Mouse (Mus musculus) midbrain, postnatal 0 days (tissue): ENCODE data around the gene Mkks. TPM values are rescaled to one million over a fixed set of nuclear protein-coding genes. Genes with fewer than 3 reads are reported as not detected.
"Not testable (repeated sequence)": the region's sequence is repeated elsewhere in the genome, so short reads cannot be mapped to it uniquely, and the experiment has no call there.

ENCODE experiments used
- ATAC-seq: fragments of 200-750 bp; cut with Nextera tagmentation; 2 replicates; pipeline ENCODE4 v1.8.0; 2017; ENCODE audit warnings: moderate number of reproducible peaks, mild to moderate bottlenecking, moderate TSS enrichment, moderate library complexity; ENCODE audit not compliant: low FRiP score
- DNase-seq: peaks from one replicate; pipeline ENCODE4 v3.0.0-alpha.2; 2015; ENCODE audit warnings: low spot score
- H3K27ac ChIP-seq: fragments of 300-500 bp; sonication (generic); 2 replicates; pipeline ENCODE4 v1.5.1; 2014; ENCODE audit warnings: low read depth, mild to moderate bottlenecking, low read length, mixed read lengths
- H3K27me3 ChIP-seq: fragments of 300-500 bp; sonication (generic); 2 replicates; pipeline ENCODE4 v1.6.1; 2014; ENCODE audit warnings: low read length, control low read depth, mixed read lengths; ENCODE audit not compliant: insufficient read depth
- H3K36me3 ChIP-seq: fragments of 300-500 bp; sonication (generic); 2 replicates; pipeline ENCODE4 v1.6.1; 2014; ENCODE audit warnings: low read length, control low read depth, mixed read lengths; ENCODE audit not compliant: insufficient read depth
- H3K4me1 ChIP-seq: fragments of 300-500 bp; sonication (generic); 2 replicates; pipeline ENCODE4 v1.6.1; 2014; ENCODE audit warnings: mild to moderate bottlenecking, control low read depth, antibody characterized with exemption, low read length, mixed read lengths; ENCODE audit not compliant: insufficient read depth
- H3K4me2 ChIP-seq: fragments of 300-500 bp; sonication (generic); 2 replicates; pipeline ENCODE4 v1.6.1; 2014; ENCODE audit warnings: low read depth, mild to moderate bottlenecking, low read length, mixed read lengths; ENCODE audit not compliant: poor library complexity, severe bottlenecking
- H3K4me3 ChIP-seq: fragments of 300-500 bp; sonication (generic); 2 replicates; pipeline ENCODE4 v1.5.1; 2014; ENCODE audit warnings: low read depth, mild to moderate bottlenecking, low read length, moderate library complexity
- H3K9ac ChIP-seq: fragments of 300-500 bp; sonication (generic); replicated peaks from 2 replicates; pipeline ENCODE4 v1.6.1; 2014; ENCODE audit warnings: mild to moderate bottlenecking, low read length, moderate library complexity, mixed read lengths; ENCODE audit not compliant: poor library complexity, severe bottlenecking
- H3K9me3 ChIP-seq: fragments of 300-500 bp; sonication (generic); 2 replicates; pipeline ENCODE4 v1.6.1; 2016; ENCODE audit warnings: low read length, control low read depth
- CTCF ChIP-seq: IDR thresholded peaks from 2 replicates; pipeline ENCODE4 v1.5.1; 2016; ENCODE audit warnings: antibody characterized with exemption, mild to moderate bottlenecking
- WGBS: fragments of 180-500 bp; shearing (Covaris S2); extraction: QIAGEN DNeasy Blood & Tissue Kit; methylation state at CpG from one replicate; pipeline ENCODE4 v1.1.7; 2014; 5-methylcytosine and 5-hydroxymethylcytosine counted together
- polyA plus RNA-seq: library from polyadenylated mRNA; unstranded; fragments of >200 nt; fragmentation: Nextera tagmentation; extraction: Ambion mirVana; gene quantifications from 2 replicates; pipeline ENCODE4 v1.2.1, GENCODE M21; 2015
- total RNA-seq: library from RNA; depleted of rRNA; stranded (reverse); fragments of >200 nt; gene quantifications from 2 replicates; pipeline ENCODE4 v1.2.3, GENCODE M21; 2014

The Mkks gene
- total and polyA plus RNA-seq, 2 experiments from 2014 or later, result 6.4 to 6.9 TPM

GRCm38 (mm10) chr2:136896131-136896530 is 4.9 kb upstream of the Mkks start:
- DNase-seq, result peak; percentile 21
- Histone ChIP-seq H3K4me1 (no peaks in the 10 kb centered on the region), H3K4me2 (no peak overlapping the region), H3K36me3 (no peaks in the 10 kb centered on the region), H3K27me3 (no peaks in the 10 kb centered on the region), H3K9ac (no peak overlapping the region), H3K9me3 (no peaks in the 10 kb centered on the region), H3K27ac (no peak overlapping the region), H3K4me3 (no peak overlapping the region)
- ATAC-seq, result no peak
- TF ChIP-seq CTCF, result no peak
- WGBS, result 89% methylated on average over 2 of the region's 2 CpGs

- no peak overlapping the region for H3K27ac ChIP-seq
- 0 out of 2 replicates have a peak, but pooled peaks cover 4% of the 10 kb centered on the region for H3K4me1 ChIP-seq
- ATAC-seq (no peak), DNase-seq (no peak)
- H3K9ac ChIP-seq, result no peak overlapping the region
- no peak for TF ChIP-seq CTCF
- H3K4me3 ChIP-seq, result no peak overlapping the region
- H3K4me2 ChIP-seq, result no peak overlapping the region
- H3K27me3 ChIP-seq, result no peaks in the 10 kb centered on the region
- no peaks in the 10 kb centered on the region for H3K9me3 ChIP-seq
- no peaks in the 10 kb centered on the region for H3K36me3 ChIP-seq
- 68% methylated on average over 2 of the region's 2 CpGs for WGBS
These were observed 3.3 kb upstream of the Mkks start for GRCm38 (mm10) chr2:136894494-136894893.

GRCm38 (mm10) chr2:136891951-136892371 is 772 bp upstream of the Mkks start:
- H3K27me3 ChIP-seq, result no peaks in the 10 kb centered on the region
- under 1% methylated on average over 23 of the region's 23 CpGs for WGBS
- no peaks in the 10 kb centered on the region for H3K36me3 ChIP-seq
- peak overlapping the region; percentile 81 for H3K9ac ChIP-seq
- no peaks in the 10 kb centered on the region for H3K9me3 ChIP-seq
- TF ChIP-seq CTCF, result peak; percentile 48
- peak overlapping the region; percentile 93 for H3K27ac ChIP-seq
- peak; percentile 89 for ATAC-seq
- DNase-seq, result peak; percentile 100
- H3K4me3 ChIP-seq, result peak overlapping the region; percentile 69
- H3K4me1 ChIP-seq, result 0 out of 2 replicates have a peak, but pooled peaks cover 4% of the 10 kb centered on the region
- peak overlapping the region; percentile 50 for H3K4me2 ChIP-seq

GRCm38 (mm10) chr2:136890716-136891067 is 497 bp downstream of the Mkks start:
- 6% methylated on average over 15 of the region's 15 CpGs for WGBS
- not testable (repeated sequence) for H3K27me3 ChIP-seq, H3K9me3 ChIP-seq, H3K4me1 ChIP-seq, H3K36me3 ChIP-seq, DNase-seq
- peak overlapping the region; percentile 81 for H3K9ac ChIP-seq
- H3K27ac ChIP-seq, result peak overlapping the region; percentile 93
- peak; percentile 67 for ATAC-seq
- H3K4me2 ChIP-seq, result peak overlapping the region; percentile 47
- H3K4me3 ChIP-seq, result peak overlapping the region; percentile 69

GRCm38 (mm10) chr2:136886846-136887245 is 4.3 kb downstream of the Mkks start:
- H3K4me3 ChIP-seq, result no peak overlapping the region
- H3K9ac ChIP-seq, result no peak overlapping the region
- no peak overlapping the region for H3K27ac ChIP-seq
- peak; percentile 79 for TF ChIP-seq CTCF
- 0 out of 2 replicates have a peak, but pooled peaks cover 5% of the 10 kb centered on the region for H3K36me3 ChIP-seq
- H3K4me1 ChIP-seq, result 0 out of 2 replicates have a peak, but pooled peaks cover 4% of the 10 kb centered on the region
- no peaks in the 10 kb centered on the region for H3K9me3 ChIP-seq
- H3K27me3 ChIP-seq, result no peaks in the 10 kb centered on the region
- 52% methylated on average over 4 of the region's 4 CpGs for WGBS
- ATAC-seq (no peak), DNase-seq (peak; percentile 66)
- no peak overlapping the region for H3K4me2 ChIP-seq

GRCm38 (mm10) chr2:136885579-136885978 is 5.6 kb downstream of the Mkks start, which contains the start of gene AL731706.2:
Gene AL731706.2, minus strand, starts transcription at chr2:136885679.
- 0 out of 2 replicates have a peak, but pooled peaks cover 4% of the 10 kb centered on the region for H3K4me1 ChIP-seq
- H3K4me2 ChIP-seq, result no peak within 1 kb of the TSS
- H3K27me3 ChIP-seq, result no peaks in the 10 kb centered on the region
- H3K4me3 ChIP-seq, result no peak within 1 kb of the TSS
- no peak for ATAC-seq
- WGBS, result 95% methylated on average over 2 of the region's 2 CpGs
- no peak for TF ChIP-seq CTCF
- H3K9ac ChIP-seq, result no peak within 1 kb of the TSS
- H3K9me3 ChIP-seq, result no peaks in the 10 kb centered on the region
- DNase-seq, result no peak
- no peak within 1 kb of the TSS for H3K27ac ChIP-seq
- H3K36me3 ChIP-seq, result peaks cover 12% of the 10 kb centered on the region
